Mouse (Mus musculus) spleen, adult 2 months (tissue): ENCODE results near the gene Fam160a2.

Source experiments
- CTCF ChIP-seq: fragments of 200-500 bp; IDR thresholded peaks from 2 replicates; pipeline ENCODE4 v1.5.1; 2011; ENCODE audit warnings: mild to moderate bottlenecking, inconsistent platforms; ENCODE audit not compliant: insufficient read depth, insufficient read length, insufficient replicate concordance; ENCODE audit errors: extremely low read depth
- POLR2A ChIP-seq: fragments of 200-500 bp; IDR thresholded peaks from 2 replicates; pipeline ENCODE4 v1.6.1; 2011; ENCODE audit warnings: low read depth, low read length, inconsistent platforms

GRCm38 (mm10) chr7:105325302-105325701, 74.6 kb downstream of the Fam160a2 start:
- TF ChIP-seq POLR2A (no peak), CTCF (no peak)
